In genomic region chr5:116422699-116423201, GRCm38 (mm10) we compare ENCODE assay signal across 8 mouse cellular contexts. TPM values are rescaled to one million over a fixed set of nuclear protein-coding genes. Genes with fewer than 3 reads are reported as not detected.
DNase-seq lines count a peak whose midpoint lies in the region; ATAC-seq and TF ChIP-seq lines count a peak whose summit lies in the region.

Hspb8 (minus strand) TSS chr5:116422864.

- peak within 1 kb of the TSS; percentile 8 for H3ac ChIP-seq in myocyte (ENCODE audit: control insufficient read depth, insufficient read length)

- ATAC-seq in intestine, postnatal 0 days: peak; percentile 56; the same call in 1 of the 2 replicates
- peak; percentile 66 for ATAC-seq in limb, embryonic 15.5 days (ENCODE audit: insufficient number of reproducible peaks, low FRiP score, low TSS enrichment, low read depth)

- DNase-seq in right cerebral cortex, postnatal 4 days: peak; percentile 57
- no peak for DNase-seq in right cerebral cortex, postnatal 36 days (ENCODE audit: low spot score in 2 of 2)
- DNase-seq in embryo, embryonic 10 days (ENCODE audit: low spot score): peak; percentile 70
- DNase-seq in gonadal fat pad, adult 2 months (ENCODE audit: low read depth): no peak
- DNase-seq in urinary bladder, postnatal 4 days (ENCODE audit: low spot score in 2 of 2): peak; percentile 74 to 80

- H3K36me3 ChIP-seq in intestine, postnatal 0 days (ENCODE audit: control insufficient read depth, insufficient read depth): no peaks in the 10 kb centered on the region
- H3K36me3 ChIP-seq in limb, embryonic 15.5 days: no peaks in the 10 kb centered on the region
- H3K36me3 ChIP-seq in myocyte (ENCODE audit: control insufficient read depth, insufficient read depth): no peaks in the 10 kb centered on the region

- no peak within 1 kb of the TSS; the same call in 1 of the 2 replicates for H3K27ac ChIP-seq in intestine, postnatal 0 days (ENCODE audit: low read depth, low read length)
- H3K27ac ChIP-seq in limb, embryonic 15.5 days: peak within 1 kb of the TSS; percentile 83

- TF ChIP-seq POLR2A in myocyte (IDR thresholded peaks at IDR 0.05; ENCODE audit: insufficient read length, low read depth): peak; percentile 66

- H3K4me2 ChIP-seq in intestine, postnatal 0 days (replicated peaks; ENCODE audit: low read depth): peak within 1 kb of the TSS; percentile 64
- peak within 1 kb of the TSS; percentile 73 for H3K4me2 ChIP-seq in limb, embryonic 15.5 days
- peak within 1 kb of the TSS; percentile 57 for H3K4me2 ChIP-seq in myocyte (ENCODE audit: low read depth)

- under 1% methylated on average over 20 of the region's 20 CpGs for WGBS in intestine, postnatal 0 days
- WGBS in limb, embryonic 15.5 days: 0% methylated on average over 20 of the region's 20 CpGs

- H3K4me3 ChIP-seq in intestine, postnatal 0 days (ENCODE audit: low read depth, low read length): peak within 1 kb of the TSS; percentile 32
- peak within 1 kb of the TSS; percentile 41 for H3K4me3 ChIP-seq in limb, embryonic 15.5 days
- H3K4me3 ChIP-seq in myocyte: peak within 1 kb of the TSS; percentile 90

- no peaks in the 10 kb centered on the region for H3K9me3 ChIP-seq in intestine, postnatal 0 days (ENCODE audit: control insufficient read depth)
- H3K9me3 ChIP-seq in limb, embryonic 15.5 days: no peaks in the 10 kb centered on the region

- H3K79me2 ChIP-seq in myocyte (ENCODE audit: control insufficient read depth, insufficient read depth): peaks cover 35% of the 10 kb centered on the region

- TF ChIP-seq CTCF in intestine, postnatal 0 days (IDR thresholded peaks at IDR 0.05; ENCODE audit: low read depth): no peak

- no peaks in the 10 kb centered on the region for H3K27me3 ChIP-seq in intestine, postnatal 0 days (replicated peaks; ENCODE audit: control insufficient read depth, insufficient read depth, low read length)
- no peaks in the 10 kb centered on the region for H3K27me3 ChIP-seq in limb, embryonic 15.5 days
- no peaks in the 10 kb centered on the region for H3K27me3 ChIP-seq in myocyte (ENCODE audit: control insufficient read depth, insufficient read depth, insufficient read length)

- 0 out of 2 replicates have a peak within 1 kb of the TSS, but pooled peaks have one; percentile 22 for H3K9ac ChIP-seq in intestine, postnatal 0 days (ENCODE audit: low read depth, low read length)
- peak within 1 kb of the TSS; percentile 46 for H3K9ac ChIP-seq in limb, embryonic 15.5 days

- peaks cover 4% of the 10 kb centered on the region; the same call in 1 of the 2 replicates for H3K4me1 ChIP-seq in intestine, postnatal 0 days (replicated peaks; ENCODE audit: control insufficient read depth, insufficient read depth, low read length)
- peaks cover 59% of the 10 kb centered on the region for H3K4me1 ChIP-seq in limb, embryonic 15.5 days

TF ChIP-seq in myocyte, 11 proteins besides CTCF, POLR2A, EP300 and RAD21:
- no peak for TF ChIP-seq CEBPB (IDR thresholded peaks at IDR 0.05; ENCODE audit: insufficient read depth, poor library complexity, severe bottlenecking)
- peak; percentile 4 for TF ChIP-seq POLR2AphosphoS2 (IDR thresholded peaks at IDR 0.05; ENCODE audit: insufficient read length, low read depth)
- TF ChIP-seq MYOD1 (IDR thresholded peaks at IDR 0.05; ENCODE audit: control insufficient read depth in 1 of 3, insufficient read length in 2 of 3, low read depth in 2 of 3): peak in 1 of 3 experiments; percentile 50
- no peak for TF ChIP-seq TCF3 (IDR thresholded peaks at IDR 0.05; ENCODE audit: insufficient read length, low read depth)
- TF ChIP-seq USF1 (IDR thresholded peaks at IDR 0.05; ENCODE audit: low read depth): no peak
- TF ChIP-seq MYOG (IDR thresholded peaks at IDR 0.05; ENCODE audit: control insufficient read depth in 1 of 3, insufficient read depth in 1 of 3, insufficient read length in 2 of 3, low read depth in 2 of 3): no peak
- no peak for TF ChIP-seq TCF12 (IDR thresholded peaks at IDR 0.05; ENCODE audit: insufficient read depth, poor library complexity, severe bottlenecking)

RNA-seq across cellular contexts. Expression of gene Hspb8, which starts in this region (rescaled TPM):
- polyA plus RNA-seq in gonadal fat pad, adult 2 months (2012; rRNA removed): 66.1 and 117 TPM in 2 replicates
- polyA plus RNA-seq in intestine, postnatal 0 days (2015; fragmentation: Nextera tagmentation; extraction: Ambion mirVana): 9.0 and 10.5 TPM in 2 replicates
- 27.1 and 38.1 TPM in 2 replicates for polyA plus RNA-seq in limb, embryonic 15.5 days (2015; fragmentation: Nextera tagmentation; extraction: Ambion mirVana)
- 138 TPM for polyA plus RNA-seq in myocyte (2012; fragmentation: generic; extraction: Trizol)

Comparison
In these comparisons a context has a peak if more than half of its experiments do, and no peak if none do; other contexts are left out.
1. DNase-seq: peak in right cerebral cortex, postnatal 4 days (single experiment), embryo, embryonic 10 days (single experiment) and urinary bladder, postnatal 4 days (2 of 2); none in right cerebral cortex, postnatal 36 days (0 of 2) and gonadal fat pad, adult 2 months (single experiment).
2. H3K4me3 ChIP-seq: peak in every context shown above with its lines; median percentile 90 in myocyte; 41 in limb, embryonic 15.5 days; 32 in intestine, postnatal 0 days.
3. Peak in every context shown above with its lines, with median percentiles within 50 percentile points of each other: H3K4me2 ChIP-seq.